Comparison of ENCODE assay signal across 7 mouse cellular contexts in genomic region chr5:125268033-125268765, GRCm38 (mm10).
DNase-seq lines count a peak whose midpoint lies in the region; ATAC-seq lines count a peak whose summit lies in the region.

No protein-coding gene starts in this region.

- peak overlapping the region; percentile 43 for H3K4me2 ChIP-seq in limb, embryonic 13.5 days (replicated peaks)
- H3K4me2 ChIP-seq in midbrain, embryonic 15.5 days = peak overlapping the region; percentile 42

- H3K36me3 ChIP-seq in embryonic facial prominence, embryonic 10.5 days (replicated peaks) = no peaks in the 10 kb centered on the region
- no peaks in the 10 kb centered on the region for H3K36me3 ChIP-seq in limb, embryonic 13.5 days
- no peaks in the 10 kb centered on the region for H3K36me3 ChIP-seq in midbrain, embryonic 15.5 days (replicated peaks)

- peak overlapping the region; percentile 8; the same call in 1 of the 2 replicates for H3K4me3 ChIP-seq in embryonic facial prominence, embryonic 10.5 days
- H3K4me3 ChIP-seq in limb, embryonic 13.5 days = 0 out of 2 replicates have a peak overlapping the region, but pooled peaks have one; percentile 7
- H3K4me3 ChIP-seq in midbrain, embryonic 15.5 days = 0 out of 2 replicates have a peak overlapping the region, but pooled peaks have one; percentile 8

- peak; percentile 45 for ATAC-seq in limb, embryonic 13.5 days (ENCODE audit: low FRiP score, low read depth)
- ATAC-seq in midbrain, embryonic 15.5 days (replicated peaks) = no peak; the same call in 1 of the 2 replicates

- DNase-seq in adrenal gland, postnatal 10 days = peak; percentile 89
- peak; percentile 78 for DNase-seq in embryonic facial prominence, embryonic 10.5 days (ENCODE audit: low spot score)
- DNase-seq in heart, adult 8-10 months (ENCODE audit: low spot score) = peak; percentile 88
- peak; percentile 53 to 80 for DNase-seq in kidney, adult 8-10 months
- DNase-seq in spleen, postnatal 10 days (ENCODE audit: low spot score in 2 of 2) = peak; percentile 71 to 77

- peak overlapping the region; percentile 5 for H3K27ac ChIP-seq in embryonic facial prominence, embryonic 10.5 days (replicated peaks)
- H3K27ac ChIP-seq in limb, embryonic 13.5 days = no peak overlapping the region
- H3K27ac ChIP-seq in midbrain, embryonic 15.5 days = peak overlapping the region; percentile 69

- WGBS in embryonic facial prominence, embryonic 10.5 days = 15% methylated on average over 10 of the region's 10 CpGs
- WGBS in limb, embryonic 13.5 days = 17% methylated on average over 10 of the region's 10 CpGs
- 16% methylated on average over 10 of the region's 10 CpGs for WGBS in midbrain, embryonic 15.5 days

- no peaks in the 10 kb centered on the region for H3K27me3 ChIP-seq in embryonic facial prominence, embryonic 10.5 days (replicated peaks; ENCODE audit: low read depth, poor library complexity, severe bottlenecking)
- no peaks in the 10 kb centered on the region for H3K27me3 ChIP-seq in limb, embryonic 13.5 days
- no peaks in the 10 kb centered on the region for H3K27me3 ChIP-seq in midbrain, embryonic 15.5 days (replicated peaks)

- no peaks in the 10 kb centered on the region for H3K9me3 ChIP-seq in embryonic facial prominence, embryonic 10.5 days
- H3K9me3 ChIP-seq in limb, embryonic 13.5 days = no peaks in the 10 kb centered on the region
- H3K9me3 ChIP-seq in midbrain, embryonic 15.5 days = no peaks in the 10 kb centered on the region

- H3K9ac ChIP-seq in limb, embryonic 13.5 days = no peak overlapping the region
- no peak overlapping the region; the same call in 1 of the 2 replicates for H3K9ac ChIP-seq in midbrain, embryonic 15.5 days

- peaks cover 43% of the 10 kb centered on the region for H3K4me1 ChIP-seq in embryonic facial prominence, embryonic 10.5 days
- H3K4me1 ChIP-seq in limb, embryonic 13.5 days = peaks cover 34% of the 10 kb centered on the region
- H3K4me1 ChIP-seq in midbrain, embryonic 15.5 days = peaks cover 44% of the 10 kb centered on the region
